Mouse (Mus musculus) liver, postnatal 0 days (tissue): ENCODE data around the gene Cep295nl.

ENCODE experiments used
- CTCF ChIP-seq: sonication (generic); IDR thresholded peaks from 2 replicates; pipeline ENCODE4 v1.5.1; 2016; ENCODE audit warnings: antibody characterized with exemption, low read depth
- EP300 ChIP-seq: IDR thresholded peaks from 2 replicates; pipeline ENCODE4 v1.6.1; 2016; ENCODE audit warnings: antibody characterized with exemption, low read depth, mild to moderate bottlenecking

GRCm38 (mm10) chr11:118362971-118363518 is 20.7 kb upstream of the Cep295nl start:
- TF ChIP-seq CTCF (no peak), EP300 (no peak)
